Mouse (Mus musculus) liver, postnatal 0 days (tissue): ENCODE data around the gene Prrc2c. TPM values are rescaled to one million over a fixed set of nuclear protein-coding genes. Genes with fewer than 3 reads are reported as not detected.

ENCODE experiments used
- ATAC-seq: fragments of 200-750 bp; cut with Nextera tagmentation; 2 replicates; pipeline ENCODE4 v1.8.0; 2017; ENCODE audit warnings: mild to moderate bottlenecking, moderate library complexity
- DNase-seq: peaks from one replicate; pipeline ENCODE4 v3.0.0-alpha.2; 2016
- H3K27ac ChIP-seq: fragments of 300-500 bp; sonication (generic); 2 replicates; pipeline ENCODE4 v1.5.1; 2014; ENCODE audit warnings: antibody characterized with exemption, moderate library complexity, mild to moderate bottlenecking, low read depth
- H3K27me3 ChIP-seq: fragments of 300-500 bp; sonication (generic); 2 replicates; pipeline ENCODE4 v1.6.1; 2014; ENCODE audit warnings: low read length, control low read depth, mixed read lengths; ENCODE audit not compliant: insufficient read depth
- H3K36me3 ChIP-seq: fragments of 300-500 bp; sonication (generic); replicated peaks from 2 replicates; pipeline ENCODE4 v1.6.1; 2014; ENCODE audit warnings: mild to moderate bottlenecking, control low read depth, low read length, moderate library complexity, mixed read lengths; ENCODE audit not compliant: insufficient read depth
- H3K4me1 ChIP-seq: fragments of 300-500 bp; sonication (generic); 2 replicates; pipeline ENCODE4 v1.6.1; 2014; ENCODE audit warnings: antibody characterized with exemption, mild to moderate bottlenecking, control low read depth; ENCODE audit not compliant: insufficient read depth
- H3K4me2 ChIP-seq: fragments of 300-500 bp; sonication (generic); 2 replicates; pipeline ENCODE4 v1.6.1; 2014; ENCODE audit warnings: low read depth, mild to moderate bottlenecking, low read length, moderate library complexity, mixed read lengths
- H3K4me3 ChIP-seq: fragments of 300-500 bp; sonication (generic); 2 replicates; pipeline ENCODE4 v1.5.1; 2014; ENCODE audit warnings: low read depth, low read length
- H3K9ac ChIP-seq: fragments of 300-500 bp; sonication (generic); replicated peaks from 2 replicates; pipeline ENCODE4 v1.6.1; 2014; ENCODE audit warnings: mild to moderate bottlenecking, moderate library complexity
- H3K9me3 ChIP-seq: fragments of 300-500 bp; sonication (generic); 2 replicates; pipeline ENCODE4 v1.6.1; 2016; ENCODE audit warnings: mild to moderate bottlenecking, control low read depth, low read length, mixed read lengths
- CTCF ChIP-seq: sonication (generic); IDR thresholded peaks from 2 replicates; pipeline ENCODE4 v1.5.1; 2016; ENCODE audit warnings: antibody characterized with exemption, low read depth
- EP300 ChIP-seq: IDR thresholded peaks from 2 replicates; pipeline ENCODE4 v1.6.1; 2016; ENCODE audit warnings: antibody characterized with exemption, low read depth, mild to moderate bottlenecking
- WGBS: fragments of 180-500 bp; shearing (Covaris S2); extraction: QIAGEN DNeasy Blood & Tissue Kit; methylation state at CpG from one replicate; pipeline ENCODE4 v1.1.7; 2014; ENCODE audit not compliant: insufficient replicate concordance; 5-methylcytosine and 5-hydroxymethylcytosine counted together
- polyA plus RNA-seq: library from polyadenylated mRNA; unstranded; fragments of >200 nt; fragmentation: Nextera tagmentation; extraction: Ambion mirVana; gene quantifications from 2 replicates; pipeline ENCODE4 v1.2.1, GENCODE M21; 2015

Gene Prrc2c
- polyA plus RNA-seq, 1 experiment from 2014 or later = 37.3 TPM

- Histone ChIP-seq H3K27me3 (no peaks in the 10 kb centered on the region), H3K27ac (no peak overlapping the region), H3K36me3 (no peaks in the 10 kb centered on the region), H3K9ac (no peak overlapping the region), H3K4me2 (no peak overlapping the region), H3K4me1 (peaks cover 10% of the 10 kb centered on the region), H3K9me3 (no peaks in the 10 kb centered on the region), H3K4me3 (no peak overlapping the region)
- TF ChIP-seq EP300 (0 out of 2 replicates have a peak, but pooled peaks have one; percentile 22), CTCF (no peak)
- 50% methylated on average over 11 of the region's 11 CpGs for whole genome bisulfite sequencing
- ATAC-seq = peak; percentile 58
- DNase-seq = peak; percentile 25
Measured at GRCm38 (mm10) chr1:162660276-162660860, 80.0 kb downstream of the Prrc2c start.

GRCm38 (mm10) chr1:162658119-162658518 lies 82.2 kb downstream of the Prrc2c start, which contains the start of gene Myocos:
Myocos (minus strand) TSS chr1:162658219.
- 78% methylated on average over 7 of the region's 7 CpGs for WGBS
- TF ChIP-seq EP300 (no peak), CTCF (no peak)
- Histone ChIP-seq H3K36me3 (no peaks in the 10 kb centered on the region), H3K4me3 (no peak within 1 kb of the TSS), H3K9me3 (no peaks in the 10 kb centered on the region), H3K4me1 (peaks cover 10% of the 10 kb centered on the region), H3K27ac (no peak within 1 kb of the TSS), H3K4me2 (no peak within 1 kb of the TSS), H3K27me3 (no peaks in the 10 kb centered on the region), H3K9ac (no peak within 1 kb of the TSS)
- ATAC-seq (no peak), DNase-seq (no peak)

- no peak for DNase-seq
- Histone ChIP-seq H3K27ac (no peak overlapping the region), H3K4me3 (no peak overlapping the region), H3K9ac (no peak overlapping the region), H3K4me1 (no peaks in the 10 kb centered on the region; the same call in 1 of the 2 replicates), H3K4me2 (no peak overlapping the region), H3K36me3 (no peaks in the 10 kb centered on the region), H3K27me3 (no peaks in the 10 kb centered on the region), H3K9me3 (no peaks in the 10 kb centered on the region)
- no peak for TF ChIP-seq EP300
- no peak for TF ChIP-seq CTCF
- no peak for ATAC-seq
- 84% methylated on average over 14 of the region's 14 CpGs for WGBS
Measured at GRCm38 (mm10) chr1:162648416-162648815, 91.9 kb downstream of the Prrc2c start.

- 70% methylated on average over 10 of the region's 10 CpGs for WGBS
- H3K9me3 ChIP-seq = no peaks in the 10 kb centered on the region
- no peak overlapping the region for H3K4me3 ChIP-seq
- ATAC-seq (no peak), DNase-seq (peak; percentile 24)
- TF ChIP-seq EP300 = no peak
- peak; percentile 58 for TF ChIP-seq CTCF
- no peaks in the 10 kb centered on the region; the same call in 1 of the 2 replicates for H3K4me1 ChIP-seq
- no peaks in the 10 kb centered on the region for H3K27me3 ChIP-seq
- H3K4me2 ChIP-seq = no peak overlapping the region
- H3K27ac ChIP-seq = no peak overlapping the region
- H3K9ac ChIP-seq = no peak overlapping the region
- no peaks in the 10 kb centered on the region for H3K36me3 ChIP-seq
Measured at GRCm38 (mm10) chr1:162646083-162646686, 94.2 kb downstream of the Prrc2c start.

GRCm38 (mm10) chr1:162643752-162644151 lies 96.6 kb downstream of the Prrc2c start:
- Histone ChIP-seq H3K4me2 (no peak overlapping the region), H3K36me3 (no peaks in the 10 kb centered on the region), H3K27me3 (no peaks in the 10 kb centered on the region), H3K27ac (no peak overlapping the region), H3K9ac (no peak overlapping the region), H3K9me3 (no peaks in the 10 kb centered on the region), H3K4me3 (no peak overlapping the region), H3K4me1 (no peaks in the 10 kb centered on the region)
- DNase-seq (no peak), ATAC-seq (peak; percentile 47; the same call in 1 of the 2 replicates)
- TF ChIP-seq CTCF = no peak
- no peak for TF ChIP-seq EP300
- WGBS = 39% methylated on average over 4 of the region's 4 CpGs

GRCm38 (mm10) chr1:162642591-162642990 lies 97.8 kb downstream of the Prrc2c start:
- Histone ChIP-seq H3K27me3 (no peaks in the 10 kb centered on the region), H3K27ac (no peak overlapping the region), H3K4me1 (no peaks in the 10 kb centered on the region), H3K4me2 (no peak overlapping the region), H3K9me3 (no peaks in the 10 kb centered on the region), H3K4me3 (no peak overlapping the region), H3K9ac (no peak overlapping the region), H3K36me3 (no peaks in the 10 kb centered on the region)
- TF ChIP-seq EP300 = no peak
- TF ChIP-seq CTCF = no peak
- ATAC-seq (no peak), DNase-seq (no peak)
- WGBS = 80% methylated on average over 3 of the region's 3 CpGs
